Mouse (Mus musculus) retina, adult 2 months (tissue): ENCODE measurements around the gene Mab21l2.

Experiments used
- DNase-seq: peaks from one replicate; pipeline ENCODE4 v3.0.0-alpha.2; 2012; ENCODE audit warnings: low read depth, low spot score

Gene Mab21l2

GRCm38 (mm10) chr3:86539555-86540168 is 8.8 kb downstream of the Mab21l2 start:
- no peak for DNase-seq

DNA sequence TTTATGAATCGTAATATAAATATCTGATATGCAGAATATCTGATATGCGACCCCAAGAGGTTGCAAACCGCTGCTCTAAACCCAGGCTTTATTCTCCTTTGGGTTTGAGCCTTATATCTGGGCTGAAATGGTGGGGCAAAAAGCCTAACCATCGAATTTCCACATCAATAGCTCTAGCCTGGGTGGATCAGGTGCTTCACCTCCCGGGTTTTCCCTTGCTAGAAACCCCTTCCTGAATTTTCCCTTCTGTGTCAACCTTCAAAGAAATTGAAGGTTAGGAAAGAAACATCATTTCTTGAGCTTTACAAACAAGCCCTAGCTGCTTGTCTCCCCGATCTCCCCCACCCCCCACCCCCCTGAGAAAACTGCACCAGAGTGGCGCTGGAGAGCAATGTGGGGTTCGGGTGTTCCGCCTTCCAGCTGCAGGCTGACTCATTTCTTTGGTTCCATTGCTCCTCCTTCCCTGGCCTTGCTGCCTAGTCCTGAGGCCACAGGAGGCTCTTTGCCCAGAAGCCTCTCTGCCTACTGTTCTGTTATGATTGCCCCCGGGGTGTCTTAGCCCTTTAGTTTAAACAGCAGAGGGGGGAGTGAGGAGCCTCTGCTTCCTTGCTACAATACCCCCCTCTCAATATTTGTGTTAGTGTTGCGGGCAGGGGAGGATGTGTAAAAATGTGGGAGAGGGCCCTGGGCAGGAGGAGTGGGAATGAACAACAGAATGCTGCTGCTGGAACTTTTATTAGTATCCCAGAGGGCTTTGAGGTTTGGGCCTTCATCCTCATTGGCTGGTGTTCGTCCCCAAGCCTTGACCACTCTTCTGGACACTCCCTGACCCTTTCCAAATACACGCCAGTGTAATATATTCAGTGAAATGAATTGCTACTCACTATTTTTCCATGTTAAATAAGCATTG is 9.5 kb downstream of the Mab21l2 start:
- no peak for DNase-seq

- no peak for DNase-seq
These were observed 11.7 kb downstream of the Mab21l2 start for GRCm38 (mm10) chr3:86536751-86537150.

GRCm38 (mm10) chr3:86531531-86532269 is 16.7 kb downstream of the Mab21l2 start:
- no peak for DNase-seq

DNA sequence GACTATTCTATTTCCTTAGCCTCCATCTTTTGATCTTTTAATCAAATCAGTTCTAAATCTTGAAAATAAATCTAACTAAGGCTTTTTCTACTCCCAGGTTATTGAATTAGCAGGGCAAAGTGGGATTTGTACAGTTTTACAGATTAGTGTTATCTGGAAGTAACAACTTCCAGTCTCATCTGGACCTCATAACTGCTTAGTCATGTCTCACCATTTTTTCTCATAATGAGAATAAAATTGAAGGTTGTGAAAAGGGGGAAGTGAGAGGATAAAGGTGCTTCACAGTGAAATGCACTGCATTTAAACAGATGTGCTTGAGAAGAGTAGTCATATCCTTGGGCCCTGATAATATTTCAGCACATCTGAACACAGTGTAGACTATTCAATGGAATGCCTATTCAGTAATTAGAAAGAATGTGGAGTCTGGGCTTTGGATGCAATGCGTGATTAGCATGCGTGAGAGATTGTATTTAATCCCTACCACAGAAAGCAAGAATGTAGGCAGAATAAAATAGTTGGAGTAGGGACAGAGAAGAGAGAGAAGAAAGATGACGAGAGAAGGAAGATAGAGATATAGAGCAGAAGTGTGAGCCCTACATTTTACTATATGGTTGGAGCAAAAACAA is 25.4 kb downstream of the Mab21l2 start:
- no peak for DNase-seq

- no peak for DNase-seq
These were observed 29.8 kb downstream of the Mab21l2 start for GRCm38 (mm10) chr3:86518506-86519109.

DNA sequence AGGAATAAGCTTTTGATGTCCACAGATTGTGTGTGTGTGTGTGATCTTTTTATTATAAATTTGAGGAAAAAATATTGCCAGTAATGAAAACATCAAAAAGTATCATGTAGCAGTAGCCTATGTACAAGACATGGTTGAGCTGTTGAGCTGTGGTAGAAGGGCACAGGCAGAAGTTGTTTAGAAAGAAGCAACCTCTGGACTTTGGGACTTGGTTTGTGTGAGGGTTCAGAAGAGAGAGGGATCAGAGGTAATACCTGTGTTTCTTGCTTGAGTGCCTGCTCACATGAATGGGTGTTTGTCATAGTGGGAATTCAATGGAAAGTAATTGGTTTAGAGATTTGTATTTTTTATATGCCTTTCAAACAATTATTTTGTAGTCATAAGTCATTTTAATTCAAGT is 47.8 kb downstream of the Mab21l2 start:
- DNase-seq, result no peak
